Mouse (Mus musculus) c-Kit-positive CD71-positive TER-119-negative erythroid progenitor cells, embryonic 14.5 days (primary cell): ENCODE results near the gene Lrrc75b.

Experiments used
- DNase-seq: peaks from one replicate; pipeline ENCODE4 v3.0.0-alpha.2; 2013; ENCODE audit warnings: low read depth

Gene Lrrc75b

DNA sequence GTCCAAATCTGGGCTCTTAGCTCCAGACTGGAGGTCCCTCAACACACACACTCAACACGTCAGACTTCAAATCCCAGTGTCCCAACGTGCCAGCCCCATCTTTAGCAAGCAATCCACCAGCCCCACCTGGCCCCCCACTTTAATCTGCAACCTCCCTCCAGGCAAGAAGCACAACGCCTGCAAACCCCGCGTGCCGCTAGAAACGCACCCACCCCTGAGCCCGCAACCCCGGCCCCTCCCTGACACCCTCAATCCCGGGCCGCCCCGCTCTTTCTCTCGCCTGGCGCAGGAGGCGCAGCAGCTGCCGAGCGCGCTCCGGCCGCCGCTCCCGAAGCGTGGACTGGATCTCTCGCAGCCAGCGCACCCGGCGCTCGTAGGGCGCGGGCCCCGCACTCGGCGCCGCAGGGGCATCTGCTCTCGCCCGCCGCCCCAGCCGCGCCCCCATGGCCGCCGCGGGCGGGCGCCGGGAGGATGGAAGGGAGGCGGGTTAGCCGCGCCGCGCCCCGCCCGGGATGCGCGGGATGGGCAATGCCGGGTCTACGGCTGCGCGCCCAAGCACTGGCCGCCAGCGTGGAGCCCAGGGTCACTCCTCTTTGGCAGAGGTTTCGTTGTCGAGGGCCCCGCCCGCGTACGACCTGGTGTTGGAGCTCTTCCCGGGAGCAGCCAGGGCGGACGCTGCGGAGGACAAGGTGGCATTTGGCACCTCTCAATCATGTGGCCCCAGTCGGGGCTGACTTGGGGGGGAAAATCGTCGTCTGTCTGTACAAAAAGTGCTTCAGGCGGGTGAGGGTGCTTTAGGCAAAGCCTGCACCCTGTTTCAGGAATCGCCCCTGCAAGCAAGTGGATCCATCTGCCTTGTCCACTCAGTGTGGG, at the start of gene Lrrc75b:
TSS of gene Lrrc75b (minus strand) at position 655 of the 873 bp plus-strand sequence.
- DNase-seq: no peak

DNA sequence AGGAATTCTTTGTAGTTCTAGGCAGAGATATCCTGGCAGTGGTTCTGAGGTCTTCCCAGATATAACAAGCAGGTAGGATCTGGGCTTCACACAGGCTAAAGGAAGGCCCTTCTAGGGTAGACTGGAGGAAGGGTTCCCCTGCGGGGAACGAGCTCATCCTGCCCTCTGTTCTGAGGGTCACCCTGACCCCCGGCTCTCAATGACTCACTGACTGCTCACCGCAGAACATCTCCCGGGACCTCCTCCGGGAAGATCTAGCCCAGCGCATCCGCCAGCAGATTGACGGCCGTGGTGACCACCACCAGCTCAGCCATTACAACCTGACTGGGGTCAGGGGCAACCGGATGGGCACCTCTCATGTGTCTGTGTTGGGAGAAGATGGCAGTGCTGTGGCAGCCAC, 48.8 kb upstream of the Lrrc75b start:
- no peak for DNase-seq

DNA sequence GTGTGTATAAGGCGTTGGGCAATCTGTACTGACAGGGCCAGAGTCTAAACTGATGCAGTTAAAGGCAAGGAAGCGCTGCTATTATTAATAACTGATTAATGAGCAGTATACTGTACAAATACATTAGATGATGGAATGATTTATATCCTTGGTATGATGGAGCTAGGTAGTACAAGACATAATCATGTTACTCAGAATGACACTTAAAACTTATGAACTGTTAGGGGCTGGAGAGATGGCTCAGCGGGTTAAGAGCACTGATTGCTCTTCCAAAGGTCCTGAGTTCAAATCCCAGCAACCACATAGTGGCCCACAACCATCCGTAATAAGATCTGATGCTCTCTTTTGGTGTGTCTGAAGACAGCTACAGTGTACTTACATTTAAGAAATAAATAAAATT, 47.1 kb upstream of the Lrrc75b start:
- DNase-seq: no peak

DNA sequence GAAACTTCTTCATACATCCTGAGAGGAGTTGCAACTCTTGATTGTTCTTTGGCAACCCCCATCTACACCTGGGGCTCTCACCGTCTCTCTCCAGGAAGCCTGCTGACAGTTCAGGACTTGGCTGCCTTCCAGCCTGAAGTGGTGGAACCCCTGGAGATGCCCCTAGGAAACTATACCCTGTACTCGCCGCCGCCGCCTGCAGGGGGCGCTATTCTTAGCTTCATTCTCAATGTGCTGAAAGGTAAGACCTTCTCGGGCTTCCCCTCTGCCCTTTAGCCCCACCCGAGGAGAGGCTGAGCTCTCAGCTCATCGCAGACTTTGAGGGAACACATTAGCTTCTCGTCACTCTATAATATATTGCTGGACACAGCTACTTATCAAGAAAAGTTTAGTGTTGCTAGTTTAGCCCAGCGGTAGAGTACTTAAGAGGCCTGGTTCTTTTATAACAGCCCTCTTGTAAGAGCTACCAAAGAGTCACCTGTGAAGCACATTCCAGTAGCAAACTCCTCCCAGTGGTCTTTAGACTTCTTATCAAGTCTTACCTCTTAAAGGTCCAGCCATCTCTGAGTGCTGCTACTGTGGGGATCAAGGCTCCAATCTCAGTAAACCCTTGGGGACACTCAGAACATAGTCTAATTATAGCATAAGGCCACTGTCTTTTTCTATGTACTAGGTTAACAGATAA, 45.2 kb upstream of the Lrrc75b start:
- DNase-seq: no peak

DNA sequence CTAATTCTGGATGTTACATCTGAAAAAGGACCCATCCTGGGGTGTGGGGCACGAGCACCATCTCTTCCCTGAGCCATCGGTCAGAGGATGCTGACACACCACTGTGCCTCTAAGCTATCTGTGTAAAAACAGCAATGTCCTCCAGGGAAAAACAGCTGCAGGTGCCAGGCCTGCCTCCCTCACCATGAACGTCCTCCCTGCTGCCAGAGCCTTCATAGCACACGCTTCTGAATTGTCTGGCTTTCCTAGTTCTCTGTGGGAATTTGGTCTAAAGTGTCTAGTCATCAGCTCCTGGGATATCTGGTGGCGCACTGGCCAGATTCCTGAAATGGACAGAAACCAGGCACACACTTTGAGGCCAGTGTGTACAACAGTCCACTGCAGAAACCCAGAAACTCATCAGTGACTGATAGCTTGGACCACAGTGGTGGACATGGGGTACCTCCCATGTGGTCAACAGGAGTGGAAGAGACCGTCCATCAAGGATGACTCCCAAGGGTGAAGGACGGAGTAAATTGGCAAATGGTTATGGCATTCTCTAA, 40.1 kb upstream of the Lrrc75b start:
- DNase-seq: no peak

DNA sequence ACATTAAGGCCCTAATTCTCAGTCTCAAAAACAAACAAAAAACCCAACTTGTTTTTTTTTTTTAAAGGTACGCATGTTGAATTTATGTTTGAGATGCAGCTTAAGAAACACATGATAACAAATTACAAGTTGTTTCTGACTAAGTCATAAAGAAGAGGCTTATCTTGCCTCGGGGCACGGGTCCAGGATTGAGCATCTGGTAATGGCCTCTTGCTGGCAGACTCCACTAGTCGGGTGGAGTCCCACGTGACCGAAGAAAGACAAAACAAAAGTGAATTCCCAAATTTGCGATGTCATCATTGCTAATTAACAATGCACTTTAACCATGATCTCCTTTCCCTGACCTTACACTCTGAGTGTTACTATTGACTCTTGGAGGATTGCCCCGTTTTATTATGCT, 35.9 kb upstream of the Lrrc75b start:
- DNase-seq: no peak

DNA sequence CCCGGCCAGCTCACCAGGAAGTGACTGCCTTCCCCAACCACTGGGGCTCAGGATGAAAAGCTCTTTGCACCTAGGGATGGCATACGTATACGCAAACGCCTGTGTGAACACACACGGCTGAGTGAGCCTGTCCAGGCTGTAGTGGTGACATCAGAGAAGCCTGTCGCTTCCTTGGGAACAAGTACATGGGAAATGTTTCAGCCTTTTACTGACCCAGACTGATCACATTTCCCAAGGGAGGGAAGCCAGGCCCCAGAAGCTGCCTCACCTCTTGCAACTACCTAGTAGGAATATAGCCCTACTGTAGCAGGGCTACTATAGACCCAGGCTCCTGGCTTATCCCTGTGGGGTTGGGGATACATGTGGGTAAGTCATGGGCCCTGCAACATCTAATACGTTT, 32.5 kb upstream of the Lrrc75b start:
- DNase-seq: no peak

DNA sequence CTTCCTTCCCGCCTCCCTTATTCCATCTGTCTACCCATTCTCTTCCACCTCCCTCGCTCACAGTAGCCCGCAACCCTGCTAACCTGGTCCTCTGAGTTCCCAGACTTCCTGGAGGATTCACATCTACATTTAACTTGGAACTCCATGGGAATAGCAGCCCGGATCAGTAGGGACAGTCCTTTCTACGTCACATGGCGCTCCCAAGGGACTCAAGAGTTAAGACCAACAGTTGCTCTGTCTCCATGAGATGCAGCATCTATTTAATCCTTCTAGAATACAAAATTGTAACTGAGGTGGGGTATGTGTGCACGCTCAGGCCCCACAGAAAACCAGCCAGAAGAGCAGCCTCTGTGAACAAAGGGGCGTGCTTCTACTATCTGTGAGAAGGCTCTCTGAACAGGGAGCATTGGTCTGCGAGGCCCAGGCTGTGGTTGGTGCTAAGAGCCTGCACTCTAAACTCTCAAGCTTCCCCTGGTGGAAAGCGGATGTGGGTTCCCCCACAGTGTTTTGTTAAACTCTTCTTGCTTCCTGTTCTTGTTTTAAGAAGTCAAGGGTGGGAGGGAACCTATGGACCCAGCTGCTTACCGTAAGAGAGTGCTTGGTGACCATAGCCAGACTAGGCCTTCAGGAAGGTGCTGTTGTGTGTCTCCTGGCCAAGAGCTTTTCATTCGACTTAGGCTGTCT, 31.2 kb upstream of the Lrrc75b start:
- no peak for DNase-seq

DNA sequence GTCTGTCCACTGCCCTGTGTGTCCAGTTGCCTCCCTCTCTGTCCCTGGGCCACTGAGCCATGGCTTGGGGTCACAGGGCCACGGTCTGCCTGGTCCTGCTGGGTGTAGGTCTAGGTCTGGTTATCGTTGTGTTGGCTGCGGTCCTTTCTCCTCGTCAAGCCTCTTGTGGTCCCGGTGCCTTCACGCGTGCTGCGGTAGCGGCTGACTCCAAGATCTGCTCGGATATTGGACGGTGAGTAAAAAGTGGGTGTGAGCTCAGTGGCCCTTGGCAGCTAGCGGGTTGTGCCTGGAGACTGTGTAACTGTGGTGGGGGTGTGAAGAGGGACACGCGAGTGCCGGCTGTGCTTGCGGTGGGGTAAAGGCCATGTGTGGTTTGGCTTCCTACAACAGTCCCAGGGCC, 29.5 kb upstream of the Lrrc75b start:
- DNase-seq: no peak

DNA sequence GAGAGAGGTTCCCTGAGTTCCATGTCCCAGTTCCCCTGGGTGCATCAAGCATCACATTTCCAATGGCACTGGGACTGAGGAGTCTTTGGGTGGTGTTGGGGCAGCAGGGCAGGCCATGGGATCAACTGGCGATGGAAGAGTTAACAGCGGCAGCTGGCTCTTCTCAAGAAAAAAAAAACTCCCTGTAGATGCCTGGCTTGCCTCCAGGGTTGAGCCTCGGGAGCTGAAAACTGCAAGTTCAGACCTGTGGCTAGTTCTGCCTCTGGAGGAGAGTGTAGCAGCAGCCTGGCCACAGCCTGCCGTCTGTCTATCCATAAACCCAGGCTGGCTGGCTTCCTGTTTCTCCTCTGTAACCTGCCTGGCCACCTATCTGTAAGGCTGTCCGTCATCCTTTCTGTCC, 29.0 kb upstream of the Lrrc75b start, which contains the start of gene Ggt5:
TSS of gene Ggt5 (plus strand) at position 212 of the 400 bp plus-strand sequence.
- no peak for DNase-seq

DNA sequence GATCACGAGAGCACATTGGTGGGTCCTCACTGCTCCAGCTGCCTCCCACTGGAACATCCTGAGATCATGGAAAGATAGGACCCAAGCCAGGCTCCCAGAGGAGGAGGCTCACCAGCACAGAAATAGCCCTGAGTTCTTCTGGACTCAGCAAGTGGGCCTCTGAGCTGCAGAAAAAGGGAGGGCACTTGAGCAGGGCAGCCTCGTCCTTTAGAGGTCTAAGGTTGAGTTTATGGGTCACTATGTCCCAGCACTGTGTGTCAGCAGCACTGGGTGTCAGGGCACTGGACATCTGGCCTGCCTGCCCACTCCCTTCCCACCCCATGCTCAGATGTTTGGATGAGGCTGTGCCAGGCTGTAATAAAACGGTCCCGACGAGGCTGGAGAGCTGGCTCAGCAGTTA, 28.2 kb upstream of the Lrrc75b start:
- no peak for DNase-seq

DNA sequence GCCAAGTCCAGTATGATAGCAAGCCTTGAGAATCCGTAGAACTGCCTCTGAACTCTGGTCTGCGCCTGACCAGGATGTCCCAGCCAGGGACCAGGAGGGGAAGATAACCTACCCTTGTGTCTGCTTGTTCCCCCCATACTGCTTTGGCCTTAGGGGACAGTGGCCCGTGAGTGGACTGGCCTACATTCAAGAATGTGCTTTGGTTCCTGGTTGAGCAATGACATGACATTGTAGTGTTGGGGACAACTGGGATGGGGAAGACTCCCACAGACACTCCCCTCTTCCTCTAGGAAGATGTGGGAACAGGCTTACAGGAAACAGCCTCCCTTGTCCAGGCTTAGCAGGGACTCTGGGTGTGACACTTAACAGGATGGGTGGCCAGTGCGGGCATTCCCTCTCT, 27.7 kb upstream of the Lrrc75b start:
- DNase-seq: no peak

DNA sequence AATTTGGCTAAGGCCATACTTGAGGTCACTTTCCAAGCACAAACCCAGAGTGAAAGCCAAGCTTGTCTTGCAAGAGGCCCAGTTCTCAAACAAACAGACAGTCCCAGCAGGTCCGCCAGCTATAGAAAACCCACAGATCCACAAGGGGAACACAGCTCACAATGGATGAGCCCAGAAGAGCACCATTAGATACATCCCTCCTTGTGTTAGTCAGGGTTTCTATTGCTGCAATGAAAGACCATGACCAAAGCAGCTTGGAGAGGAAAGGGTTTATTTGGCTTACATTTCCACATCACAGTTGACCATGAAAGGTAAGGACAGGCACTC, 26.4 kb upstream of the Lrrc75b start:
- DNase-seq: no peak

DNA sequence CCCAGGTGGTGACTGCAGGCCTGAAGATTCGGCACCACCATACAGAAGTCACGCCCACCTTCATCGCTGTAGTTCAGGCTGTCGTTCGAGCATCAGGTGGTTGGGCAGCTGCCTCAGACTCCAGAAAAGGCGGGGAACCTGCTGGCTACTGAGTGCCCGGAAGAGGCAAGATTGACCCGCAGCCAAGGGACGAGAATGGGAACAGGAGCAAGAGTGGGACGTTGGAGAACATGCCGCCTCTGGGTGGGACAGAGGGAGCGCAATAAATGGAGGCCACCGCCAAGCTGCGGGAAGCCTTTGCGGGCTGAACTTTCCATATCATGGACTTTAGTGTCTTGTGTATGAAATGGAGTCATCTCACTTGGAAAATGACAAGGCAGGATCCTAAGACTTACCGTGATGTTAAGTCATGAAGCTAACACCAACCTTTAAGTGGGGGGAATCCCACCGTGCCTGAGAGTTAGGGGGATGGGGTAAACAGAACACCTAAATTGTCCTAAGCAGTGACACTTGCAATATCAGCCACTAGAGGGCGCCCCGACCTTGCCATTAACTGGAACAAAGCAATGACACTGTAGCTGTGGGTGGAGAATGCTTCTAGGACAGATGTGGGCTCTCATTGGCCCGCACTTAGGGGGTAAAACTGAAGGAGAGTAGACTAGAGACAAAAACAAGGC, 25.9 kb upstream of the Lrrc75b start:
- peak; percentile 64 for DNase-seq

DNA sequence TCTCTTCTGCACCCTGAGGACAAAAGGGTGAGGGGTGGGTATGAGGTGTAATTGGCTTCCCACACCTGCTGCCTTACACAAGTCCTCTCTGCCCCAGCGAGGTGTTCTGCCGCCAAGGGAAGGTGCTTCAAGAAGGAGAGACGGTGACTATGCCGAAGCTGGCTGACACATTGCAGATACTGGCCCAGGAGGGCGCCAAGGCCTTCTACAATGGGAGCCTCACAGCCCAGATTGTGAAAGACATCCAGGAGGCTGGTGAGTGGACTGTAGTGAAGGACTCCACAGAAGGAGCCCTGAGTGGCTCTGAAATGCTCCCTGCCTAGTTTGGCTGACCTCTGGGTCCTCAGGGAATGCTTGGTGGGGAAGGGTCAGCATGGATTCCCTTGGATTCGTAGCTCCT, 19.0 kb upstream of the Lrrc75b start:
- no peak for DNase-seq

DNA sequence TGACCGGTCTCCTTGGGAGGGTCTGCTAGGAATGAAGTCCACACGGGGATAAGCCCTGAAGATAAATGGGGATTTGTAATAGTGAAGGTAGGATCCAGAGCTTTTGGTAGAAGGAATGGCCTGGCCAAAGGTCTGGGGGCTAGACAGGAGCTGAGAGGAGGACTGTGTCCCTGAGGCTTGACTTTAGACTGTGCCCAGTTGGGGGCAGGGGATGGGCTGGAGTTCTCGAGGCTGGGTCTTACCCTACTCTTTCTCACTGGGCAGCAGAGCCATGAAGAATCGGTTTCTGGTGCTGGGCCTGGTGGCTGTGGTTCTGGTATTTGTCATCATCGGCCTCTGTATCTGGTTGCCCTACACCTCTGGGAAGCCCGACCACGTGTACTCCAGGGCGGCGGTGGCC, 13.8 kb upstream of the Lrrc75b start:
- no peak for DNase-seq

DNA sequence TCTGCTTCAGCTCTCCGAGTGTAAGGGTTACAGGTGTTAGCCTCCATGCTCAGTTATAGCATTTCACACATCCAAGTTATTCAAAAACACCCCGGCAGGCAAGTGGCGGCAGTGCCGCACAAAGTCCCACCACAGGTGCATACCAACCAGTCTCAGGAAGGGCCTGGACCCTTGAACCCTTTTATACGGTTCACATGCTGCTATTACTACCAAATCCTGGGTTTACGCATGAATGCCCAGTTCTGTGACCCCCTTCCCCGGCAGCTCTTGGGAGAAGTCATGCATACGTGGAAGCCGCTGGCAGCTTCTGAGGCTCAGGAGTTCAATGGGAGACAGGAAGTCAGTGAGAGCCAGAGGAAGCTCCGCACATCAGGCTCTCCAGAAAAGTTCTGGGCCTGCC, 13.1 kb upstream of the Lrrc75b start:
- DNase-seq: no peak

DNA sequence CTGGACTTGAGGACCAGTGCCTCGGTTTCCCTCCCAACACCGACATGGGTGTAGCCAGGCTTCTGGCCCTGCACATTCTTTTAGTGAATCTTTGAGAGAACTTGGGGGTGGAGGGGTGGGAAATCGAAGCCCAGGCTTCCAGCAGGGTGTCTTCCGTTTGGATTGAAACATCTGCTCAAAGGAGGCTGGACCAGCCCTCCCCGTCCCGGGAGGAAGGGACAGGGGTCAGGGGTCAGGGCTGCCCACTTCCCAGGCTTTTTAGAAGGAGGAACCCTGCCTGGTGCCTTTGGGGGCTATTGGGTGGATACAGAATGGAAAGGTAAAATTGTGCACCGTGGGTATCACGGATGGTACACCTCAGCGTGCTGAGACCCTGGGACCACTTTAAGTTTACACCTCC, 11.8 kb upstream of the Lrrc75b start:
- no peak for DNase-seq

DNA sequence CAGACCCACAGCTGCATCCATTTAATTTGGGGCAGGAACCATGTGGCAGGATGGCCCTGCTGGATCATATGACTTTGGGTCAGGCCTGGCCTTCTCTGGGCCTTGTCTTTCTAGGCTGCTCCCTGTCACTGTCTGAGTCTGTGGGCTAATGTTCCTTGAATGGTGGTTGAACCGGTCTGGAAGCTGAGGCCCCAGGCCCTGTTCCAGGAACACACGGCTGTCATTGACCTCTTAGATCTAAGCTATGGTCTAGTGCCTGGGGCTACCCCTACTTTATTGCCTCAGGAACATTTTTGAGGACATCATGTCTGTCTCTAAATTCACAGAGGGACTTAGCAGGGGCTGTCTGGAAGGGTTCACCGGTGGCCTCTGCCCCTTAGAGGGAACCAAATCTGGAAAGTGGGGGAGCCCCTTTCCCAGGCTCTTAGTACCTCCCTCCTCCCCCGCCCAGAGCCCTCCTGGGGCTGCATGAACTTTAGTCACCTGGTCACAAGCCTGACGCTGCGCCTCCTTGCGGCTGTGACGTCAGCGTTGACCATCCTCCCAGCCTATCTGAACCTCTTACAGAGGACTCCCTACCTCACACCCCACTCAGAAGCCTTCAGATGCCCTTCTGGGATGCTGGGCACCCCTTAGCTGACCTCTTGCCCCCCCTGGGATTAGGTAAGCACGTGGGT, 11.0 kb upstream of the Lrrc75b start:
- no peak for DNase-seq

DNA sequence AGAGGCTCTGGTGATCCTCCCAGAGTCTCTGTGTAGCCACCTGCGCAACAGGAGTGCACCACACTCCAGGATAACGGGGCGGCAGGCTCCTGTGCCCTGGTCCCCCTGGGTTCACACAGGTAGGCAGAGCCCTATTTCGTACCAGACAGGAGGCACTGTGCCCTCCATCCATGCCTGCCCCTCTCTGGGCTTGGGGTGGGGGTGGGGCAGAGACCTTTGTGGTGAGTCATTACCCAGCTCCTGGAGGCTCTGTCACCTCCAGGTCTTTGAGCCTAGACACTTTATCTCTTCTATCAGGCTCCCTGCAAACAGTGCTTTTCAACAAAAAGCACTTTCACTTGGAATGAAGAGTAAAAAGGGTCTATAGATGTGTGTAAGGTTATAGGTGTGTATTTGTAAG, 8.7 kb upstream of the Lrrc75b start:
- DNase-seq: no peak

DNA sequence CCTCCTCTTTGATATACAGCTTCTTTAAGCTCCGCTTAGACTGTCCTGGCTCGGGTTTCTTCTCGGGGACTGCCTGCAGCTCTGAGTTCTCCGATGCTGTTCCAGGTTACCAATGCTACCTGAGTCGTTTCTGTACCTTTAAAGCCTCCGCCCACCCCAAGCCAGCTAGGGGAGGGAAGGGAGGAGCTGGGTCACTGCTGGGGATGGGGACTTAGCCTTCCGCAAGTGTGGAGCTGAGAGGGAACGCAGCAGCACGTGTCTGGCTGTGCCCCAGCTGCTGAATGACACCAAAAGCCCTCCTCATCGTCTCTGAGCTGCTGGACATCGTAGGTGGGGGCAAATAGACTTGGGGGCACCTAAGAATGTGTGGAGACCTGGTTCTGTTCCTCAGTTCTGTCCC, 8.3 kb upstream of the Lrrc75b start:
- DNase-seq: no peak

DNA sequence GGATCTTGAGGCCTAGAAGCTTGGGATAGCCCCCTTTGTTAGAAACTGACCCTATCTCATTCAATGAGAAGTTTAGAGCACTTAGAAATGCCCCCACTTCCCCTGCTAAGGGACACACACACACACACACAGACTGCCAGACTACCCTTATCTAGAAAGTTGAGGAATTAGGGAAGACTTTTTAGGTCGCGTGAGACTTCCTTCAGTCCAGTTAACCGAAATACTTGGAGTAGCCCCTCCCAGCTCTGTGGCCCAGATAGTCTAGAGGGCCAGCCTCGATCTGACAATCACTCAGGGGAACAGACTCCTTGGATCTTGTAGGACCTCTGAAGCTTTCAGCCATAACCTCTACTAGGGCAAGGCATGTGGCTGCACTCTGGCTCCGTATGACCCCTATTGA, 7.9 kb upstream of the Lrrc75b start:
- no peak for DNase-seq
